Mouse (Mus musculus) kidney, adult 2 months (tissue): ENCODE measurements around the gene Nav2.

Experiments
- CTCF ChIP-seq: fragments of 200-500 bp; conservative IDR thresholded peaks from 2 replicates; pipeline ENCODE4 v1.5.1; 2011; ENCODE audit warnings: low read depth, mild to moderate bottlenecking, control low read depth, low read length, moderate library complexity, mixed read lengths; ENCODE audit not compliant: insufficient read depth, insufficient read length
- POLR2A ChIP-seq: fragments of 200-500 bp; IDR thresholded peaks from one replicate; pipeline ENCODE4 v1.6.1; 2011; ENCODE audit warnings: low read depth, low read length, control low read depth

- TF ChIP-seq CTCF, result no peak
- no peak for TF ChIP-seq POLR2A
Observed at GRCm38 (mm10) chr7:49380940-49381339, 472.4 kb downstream of the Nav2 start.
